Mouse (Mus musculus) retina, adult 2 months (tissue): ENCODE measurements at regions not wholly inside any gene's neighbourhood (a gene's known extent, or its start where the extent isn't known, plus 50 kb on each side); places are given as distances from the start of the nearest gene placed in this dataset.

Experiments used
- DNase-seq: peaks from one replicate; pipeline ENCODE4 v3.0.0-alpha.2; 2012; ENCODE audit warnings: low read depth, low spot score

GRCm38 (mm10) chr10:61034056-61034455, 55.1 kb upstream of the Pcbd1 start:
- DNase-seq: no peak

- DNase-seq: no peak
Observed at GRCm38 (mm10) chr10:61028598-61028997, 60.5 kb upstream of the Pcbd1 start.

- DNase-seq: no peak
Observed at GRCm38 (mm10) chr10:61027215-61027614, 61.9 kb upstream of the Pcbd1 start.

GRCm38 (mm10) chr10:61025061-61025460, 64.1 kb upstream of the Pcbd1 start:
- no peak for DNase-seq

GRCm38 (mm10) chr10:61024166-61024565, 65.0 kb upstream of the Pcbd1 start:
- no peak for DNase-seq

- no peak for DNase-seq
Observed at GRCm38 (mm10) chr10:61023431-61023830, 65.7 kb upstream of the Pcbd1 start.

GRCm38 (mm10) chr10:61019566-61019965, 69.6 kb upstream of the Pcbd1 start:
- DNase-seq: no peak

- no peak for DNase-seq
Observed at GRCm38 (mm10) chr10:61012199-61012695, 76.9 kb upstream of the Pcbd1 start.

- DNase-seq: no peak
Observed at GRCm38 (mm10) chr10:61010697-61011096, 78.4 kb upstream of the Pcbd1 start.

- DNase-seq: no peak
Observed at GRCm38 (mm10) chr10:61007403-61007802, 81.7 kb upstream of the Pcbd1 start.

GRCm38 (mm10) chr10:61001745-61002160, 87.4 kb upstream of the Pcbd1 start:
- no peak for DNase-seq

- DNase-seq: no peak
Observed at GRCm38 (mm10) chr10:60997393-60997792, 91.7 kb upstream of the Pcbd1 start.

GRCm38 (mm10) chr10:60995908-60996640, 93.1 kb upstream of the Pcbd1 start:
- no peak for DNase-seq

GRCm38 (mm10) chr10:60985109-60985576, 104.0 kb upstream of the Pcbd1 start:
- no peak for DNase-seq

GRCm38 (mm10) chr10:60981770-60982169, 107.4 kb upstream of the Pcbd1 start:
- DNase-seq: no peak

GRCm38 (mm10) chr10:60973615-60974014, 115.5 kb upstream of the Pcbd1 start:
- DNase-seq: no peak

- DNase-seq: no peak
Observed at GRCm38 (mm10) chr10:60964843-60965242, 124.3 kb upstream of the Pcbd1 start.

- DNase-seq: no peak
Observed at GRCm38 (mm10) chr10:60957820-60958233, 126.4 kb upstream of the Unc5b start.

GRCm38 (mm10) chr10:60955467-60955866, 124.1 kb upstream of the Unc5b start:
- DNase-seq: no peak

GRCm38 (mm10) chr10:60952495-60952894, 121.1 kb upstream of the Unc5b start:
- DNase-seq: no peak

GRCm38 (mm10) chr10:60948983-60949677, 117.7 kb upstream of the Unc5b start:
- DNase-seq: no peak

- no peak for DNase-seq
Observed at GRCm38 (mm10) chr10:60943074-60943473, 111.7 kb upstream of the Unc5b start.

- DNase-seq: no peak
Observed at GRCm38 (mm10) chr10:60938749-60939148, 107.4 kb upstream of the Unc5b start.
